Mouse (Mus musculus) megakaryocyte, adult 5-6 weeks (primary cell): Measurements from ENCODE around the gene Ccdc33. TPM values are rescaled to one million over a fixed set of nuclear protein-coding genes. Genes with fewer than 3 reads are reported as not detected.

Source experiments
- ATAC-seq: 2 replicates; pipeline ENCODE4 v1.8.0; 2016; ENCODE audit warnings: mild to moderate bottlenecking, inconsistent platforms; ENCODE audit not compliant: poor library complexity, severe bottlenecking
- total RNA-seq, 2 experiments: library from RNA; stranded (forward) in 1 of 2; stranded (reverse) in 1 of 2; fragments of 153-499, 151-499 nt in 1 of 2; fragments of 221-1000, 200-1000 nt in 1 of 2; gene quantifications; 2 replicates each; pipeline versions ENCODE4 v1.2.3 to v1.2.4; 2015 to 2017

The Ccdc33 gene
- total RNA-seq (2015) = not detected in 2 replicates
- not detected in 2 replicates for total RNA-seq (2017)

DNA sequence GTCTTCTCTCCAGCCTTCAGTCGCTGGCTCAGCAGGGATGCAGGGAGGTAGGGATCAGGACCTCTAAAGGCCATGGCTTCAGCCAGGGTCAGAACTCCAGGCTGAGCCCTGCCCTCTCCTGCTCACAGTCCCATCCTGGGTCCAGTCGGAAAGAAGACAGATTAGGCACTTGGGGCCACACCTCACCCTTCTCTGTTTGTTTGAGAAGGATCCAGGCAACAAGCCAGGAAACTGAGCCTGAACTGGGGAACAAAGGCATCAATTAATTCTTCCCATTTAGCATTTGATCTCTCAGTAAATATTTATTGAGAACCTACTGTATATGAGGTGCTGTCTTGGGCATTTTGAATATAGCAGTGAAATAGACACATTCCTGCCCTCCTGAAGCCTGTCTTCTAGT lies at the start of gene Ccdc33:
TSS of gene Ccdc33 (minus strand) at position 153 of the 400 bp plus-strand sequence.
- no peak for ATAC-seq

DNA sequence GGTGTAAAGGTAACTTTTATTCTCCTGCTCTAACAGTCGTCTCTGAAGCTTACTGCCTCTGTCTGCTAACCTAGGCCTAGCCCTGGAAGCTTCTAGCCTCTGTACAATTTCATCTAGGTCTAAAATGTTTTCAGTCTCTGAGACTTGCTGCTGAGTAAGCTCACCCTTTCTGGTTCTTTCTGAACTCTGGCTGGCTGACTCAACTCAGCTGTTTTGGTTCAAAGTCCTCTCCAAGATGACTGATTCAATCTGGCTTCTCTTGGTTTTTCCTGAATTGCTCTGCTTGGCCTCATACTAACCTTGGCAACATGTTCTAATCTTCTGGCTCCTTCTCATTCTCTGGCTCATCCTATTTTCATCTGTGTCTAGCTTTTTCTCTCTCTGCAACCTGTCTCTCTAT lies 47.2 kb upstream of the Ccdc33 start:
- no peak for ATAC-seq

GRCm38 (mm10) chr9:58163146-58163545 lies 44.5 kb upstream of the Ccdc33 start:
- ATAC-seq = no peak

- no peak for ATAC-seq
Measured at GRCm38 (mm10) chr9:58162173-58162572, 43.5 kb upstream of the Ccdc33 start.

GRCm38 (mm10) chr9:58160315-58160714 lies 41.7 kb upstream of the Ccdc33 start:
- no peak for ATAC-seq

- ATAC-seq = no peak
Measured at GRCm38 (mm10) chr9:58159855-58160254, 41.2 kb upstream of the Ccdc33 start.

- no peak for ATAC-seq
Measured at GRCm38 (mm10) chr9:58158541-58159311, 40.1 kb upstream of the Ccdc33 start.

DNA sequence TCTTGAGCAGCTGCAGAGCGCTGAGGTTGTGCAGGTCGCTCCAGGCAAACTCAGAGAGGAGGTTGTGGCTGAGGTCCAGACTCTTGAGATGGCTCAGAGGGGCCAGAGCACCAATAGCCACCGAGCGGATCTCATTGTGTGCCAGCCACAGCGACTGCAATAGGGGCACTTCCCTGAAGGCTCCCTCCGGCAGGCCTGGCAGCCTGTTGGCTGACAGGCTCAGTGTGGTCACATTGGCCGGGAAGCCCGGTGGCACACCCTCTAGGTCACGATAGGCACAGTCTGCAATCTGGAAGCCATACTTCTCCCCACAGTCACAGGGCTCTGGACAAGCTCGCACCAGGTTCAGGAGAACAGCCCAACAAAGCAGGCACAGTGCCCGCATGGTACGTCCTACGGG lies 39.2 kb upstream of the Ccdc33 start:
- ATAC-seq = no peak

DNA sequence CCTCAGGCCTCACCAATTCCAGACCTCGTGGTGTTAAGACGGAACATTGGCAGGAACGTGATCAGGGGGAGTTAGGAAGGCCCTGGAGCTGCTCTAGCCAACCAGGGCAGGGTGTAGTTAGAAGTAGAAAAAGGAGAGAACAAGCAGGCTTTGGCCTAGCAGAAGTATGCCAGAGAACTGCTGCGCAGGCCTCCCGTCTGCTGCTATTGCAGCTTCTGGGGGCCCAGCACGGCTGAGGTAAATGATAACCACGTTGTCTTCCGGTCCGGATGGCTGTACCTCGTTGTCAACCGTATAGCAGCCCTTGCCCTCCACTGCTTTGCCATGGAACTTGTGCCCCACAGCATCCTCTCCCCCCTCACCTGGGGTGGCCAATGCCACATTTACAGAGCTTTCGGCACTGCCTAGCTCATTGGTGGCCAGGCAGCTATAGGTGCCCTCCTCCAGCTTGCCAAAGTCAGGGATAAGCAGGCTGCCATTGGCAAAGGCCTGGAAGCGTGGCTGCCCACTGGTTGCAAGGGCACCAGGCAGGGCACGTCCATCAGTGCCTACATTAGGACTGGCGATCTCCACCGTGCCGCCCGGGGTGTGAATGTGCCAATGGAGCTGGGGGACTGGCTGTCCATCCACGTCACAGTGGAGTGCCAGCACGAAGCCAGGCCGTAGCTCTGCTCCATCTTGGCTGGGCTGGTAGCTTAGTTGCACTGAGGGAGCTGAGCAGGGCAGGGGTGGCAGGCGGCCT lies 38.4 kb upstream of the Ccdc33 start:
- no peak for ATAC-seq

- no peak for ATAC-seq
Measured at GRCm38 (mm10) chr9:58155366-58155765, 36.7 kb upstream of the Ccdc33 start.

DNA sequence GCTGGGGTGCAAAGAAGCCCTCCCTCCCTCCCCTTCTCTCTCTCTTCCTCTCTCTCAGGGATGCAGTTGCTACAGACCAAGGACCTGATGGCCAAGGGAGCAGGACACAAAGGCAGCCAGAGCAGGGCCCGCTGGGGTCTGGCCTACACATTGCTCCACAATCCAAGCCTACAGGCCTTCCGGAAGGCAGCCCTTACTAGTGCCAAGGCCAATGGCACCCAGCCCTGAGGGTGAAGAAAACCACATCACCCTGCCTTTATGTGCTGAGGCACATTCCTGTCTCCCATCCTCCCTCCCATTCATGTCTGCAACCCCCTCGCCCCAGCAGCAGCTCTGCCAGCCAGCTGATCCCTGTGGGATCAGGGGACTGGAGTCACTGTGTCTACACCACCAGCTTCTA lies 34.5 kb upstream of the Ccdc33 start:
- no peak for ATAC-seq

DNA sequence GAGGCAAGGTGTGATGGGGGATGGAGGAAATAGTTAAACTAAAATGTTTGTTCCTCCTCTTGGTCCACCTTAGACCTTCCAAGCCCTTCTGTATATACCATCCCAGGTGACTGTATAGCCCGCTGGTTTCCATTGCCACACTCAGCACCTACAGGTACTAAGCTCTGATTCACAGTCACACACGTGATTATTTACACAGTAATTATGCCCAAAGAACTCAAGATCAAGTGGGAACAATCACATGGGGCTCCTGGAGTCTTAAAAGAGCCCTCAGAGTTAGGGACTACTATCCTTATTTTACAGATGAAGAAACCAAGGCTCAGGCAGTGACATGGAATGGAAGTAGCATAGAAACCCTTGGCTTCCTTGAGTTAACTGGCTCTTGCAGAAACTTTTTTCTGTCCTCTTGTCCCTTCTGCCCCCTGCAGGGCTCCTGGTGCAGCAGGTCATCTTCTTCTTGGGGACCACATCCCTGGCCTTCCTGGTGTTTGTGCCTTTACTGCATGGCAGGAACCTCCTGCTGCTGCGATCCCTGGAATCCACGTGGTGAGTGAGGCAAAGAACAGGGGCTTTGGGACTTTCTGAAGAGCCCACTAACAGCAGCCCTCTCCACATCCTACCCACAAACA lies 32.2 kb upstream of the Ccdc33 start:
- ATAC-seq = no peak

GRCm38 (mm10) chr9:58148806-58149205 lies 30.2 kb upstream of the Ccdc33 start:
- no peak for ATAC-seq

- ATAC-seq = no peak
Measured at GRCm38 (mm10) chr9:58145417-58145816, 26.8 kb upstream of the Ccdc33 start.

- no peak for ATAC-seq
Measured at GRCm38 (mm10) chr9:58144664-58145063, 26.0 kb upstream of the Ccdc33 start.

- no peak for ATAC-seq
Measured at GRCm38 (mm10) chr9:58143419-58143818, 24.8 kb upstream of the Ccdc33 start.

- ATAC-seq = no peak
Measured at GRCm38 (mm10) chr9:58139947-58140346, 21.3 kb upstream of the Ccdc33 start.

DNA sequence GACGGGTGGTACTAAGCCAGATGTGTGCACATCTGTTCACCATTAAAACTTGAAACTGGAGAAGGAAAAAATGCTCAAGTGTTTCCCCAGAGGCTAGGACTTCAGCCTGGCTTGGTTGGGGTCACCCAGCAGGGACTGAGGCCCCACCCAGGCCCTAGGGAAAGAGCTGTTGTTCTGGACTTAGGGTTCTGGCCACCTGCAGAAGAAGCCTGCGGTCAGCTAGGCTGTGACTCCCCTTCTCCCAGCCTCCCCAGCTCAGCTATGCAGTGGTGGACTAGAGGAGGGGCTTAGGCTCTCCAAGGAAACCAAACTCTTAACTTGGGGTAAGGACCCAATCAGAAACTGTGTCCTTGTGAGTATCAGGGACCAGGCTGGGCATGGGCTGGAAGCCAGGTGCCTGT lies 17.3 kb upstream of the Ccdc33 start:
- no peak for ATAC-seq

- ATAC-seq = no peak
Measured at GRCm38 (mm10) chr9:58134906-58135305, 16.3 kb upstream of the Ccdc33 start.

DNA sequence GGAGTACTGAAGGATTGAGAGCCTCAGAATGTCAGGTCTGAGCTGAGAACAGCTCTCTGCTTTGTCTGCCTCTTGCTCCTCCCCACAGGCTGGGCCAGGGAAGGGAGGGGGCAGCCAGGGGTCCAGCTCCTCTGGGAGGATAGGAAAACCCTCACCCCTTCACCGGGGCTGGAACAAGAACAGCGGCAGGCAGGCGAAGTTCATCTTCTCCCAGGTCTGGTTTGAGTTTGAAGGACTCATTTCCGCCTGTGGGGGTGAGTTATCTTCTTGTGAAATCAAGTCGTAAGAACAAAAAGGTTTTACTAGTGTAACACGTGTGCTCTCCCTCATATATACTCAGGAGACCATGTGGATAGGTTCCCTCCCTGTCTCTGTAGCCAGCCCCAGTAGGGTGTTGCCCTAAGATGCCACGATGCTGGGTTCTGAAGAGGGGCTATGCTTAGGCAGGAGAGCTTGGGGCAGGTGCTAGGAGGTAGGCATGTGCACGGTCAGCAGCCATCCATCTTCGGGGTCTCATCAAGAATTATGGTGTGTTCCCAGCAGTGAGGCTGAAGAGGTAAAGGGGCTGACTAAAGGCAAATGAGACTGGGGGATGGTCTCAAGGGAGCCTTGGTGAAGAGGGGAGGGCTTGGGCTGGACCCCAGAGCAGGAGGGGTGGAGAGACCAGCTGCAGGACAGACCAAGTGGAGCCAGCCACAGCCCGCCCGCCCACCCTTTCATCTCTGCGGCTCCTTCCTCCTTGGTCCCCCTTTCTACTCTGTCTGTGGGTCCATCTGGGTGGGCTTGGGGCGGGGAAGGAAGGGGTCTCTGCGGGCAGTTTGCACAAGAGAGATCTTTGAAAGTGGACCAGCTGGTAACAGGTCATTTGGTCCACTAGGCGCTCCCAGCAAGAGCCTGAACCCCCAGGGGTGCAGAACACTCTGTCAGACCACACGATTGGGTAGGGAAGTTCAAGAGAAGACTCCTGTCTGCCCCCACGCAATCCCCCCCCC lies 15.6 kb upstream of the Ccdc33 start:
- ATAC-seq = no peak

- ATAC-seq = no peak
Measured at GRCm38 (mm10) chr9:58131735-58132134, 13.1 kb upstream of the Ccdc33 start.
